Mouse (Mus musculus): ENCODE data around the gene Fhit. TPM values are rescaled to one million over a fixed set of nuclear protein-coding genes. Genes with fewer than 3 reads are reported as not detected.

The Fhit gene
- polyA plus RNA-seq (2014; fragmentation: Nextera tagmentation; extraction: Ambion mirVana) = 6.9 and 7.1 TPM in 2 replicates

DNA sequence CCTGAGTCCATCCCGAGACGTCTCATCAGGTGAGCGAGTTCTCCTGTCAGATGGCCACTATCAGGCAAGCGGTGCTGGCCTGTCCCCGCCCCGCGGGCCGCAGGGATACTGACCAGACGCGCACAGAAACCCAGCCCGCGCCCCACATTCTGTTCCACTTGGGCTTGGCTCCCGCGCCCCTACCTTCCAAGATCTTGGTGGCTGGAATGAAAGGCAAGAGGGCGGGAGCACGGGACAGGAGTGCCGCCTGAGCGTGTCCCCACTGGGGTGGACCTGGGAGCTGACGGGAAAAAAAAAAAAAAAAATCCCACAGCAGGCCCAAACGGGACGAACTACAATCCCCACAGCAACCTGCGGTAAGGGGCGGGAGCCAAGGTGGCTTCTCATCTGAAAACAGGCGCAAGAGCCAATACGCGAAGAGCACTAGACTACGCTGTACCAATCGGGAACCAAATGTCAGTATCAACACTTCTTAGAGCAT is at the start of gene Fhit:
TSS of gene Fhit (minus strand) at position 285 of the 481 bp plus-strand sequence.
- H3K36me3 ChIP-seq (ENCODE audit: control insufficient read depth, insufficient read depth, low read length) = no peaks in the 10 kb centered on the region
- H3K9me3 ChIP-seq (ENCODE audit: control insufficient read depth, low read length) = no peaks in the 10 kb centered on the region
- H3K9ac ChIP-seq (replicated peaks; ENCODE audit: low read depth, low read length) = peak within 1 kb of the TSS; percentile 65
- 0 out of 2 replicates have a peak, but pooled peaks cover 5% of the 10 kb centered on the region for H3K4me1 ChIP-seq (ENCODE audit: control insufficient read depth, insufficient read depth, low read length)
- peak; percentile 98 for ATAC-seq (ENCODE audit: low read depth)
- peak within 1 kb of the TSS; percentile 85 for H3K4me2 ChIP-seq (ENCODE audit: low read depth, low read length)
- peak within 1 kb of the TSS; percentile 59 for H3K4me3 ChIP-seq (ENCODE audit: low read depth, low read length)
- peak within 1 kb of the TSS; percentile 28; the same call in 1 of the 2 replicates for H3K27ac ChIP-seq (ENCODE audit: low read depth, low read length)
- H3K27me3 ChIP-seq (ENCODE audit: control insufficient read depth, insufficient read depth, low read length) = no peaks in the 10 kb centered on the region
- under 1% methylated on average over 28 of the region's 28 CpGs for WGBS

DNA sequence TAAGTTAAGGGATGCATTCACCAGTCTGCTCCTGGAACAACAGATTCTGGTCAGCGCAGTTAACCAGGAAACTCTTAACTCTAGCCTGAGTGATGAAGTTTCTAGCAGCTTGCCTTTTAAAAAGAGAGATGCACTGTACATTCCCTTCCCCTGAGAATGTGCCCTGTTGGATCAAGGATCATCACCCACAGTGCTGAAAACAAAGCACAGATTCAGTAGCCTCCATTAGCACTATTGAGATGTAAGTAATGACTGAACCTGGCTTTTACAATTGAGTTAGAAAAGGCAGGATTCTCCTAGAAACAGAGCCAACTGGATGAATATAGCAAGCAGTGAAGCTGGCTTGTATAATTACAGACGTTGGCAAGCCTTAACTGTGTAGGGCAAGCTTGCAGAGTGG is 45.0 kb upstream of the Fhit start:
- Histone ChIP-seq H3K4me1 (ENCODE audit: control insufficient read depth, insufficient read depth, low read length) (no peaks in the 10 kb centered on the region), H3K27me3 (ENCODE audit: control insufficient read depth, insufficient read depth, low read length) (no peaks in the 10 kb centered on the region), H3K4me2 (ENCODE audit: low read depth, low read length) (no peak overlapping the region), H3K9ac (replicated peaks; ENCODE audit: low read depth, low read length) (no peak overlapping the region), H3K27ac (ENCODE audit: low read depth, low read length) (no peak overlapping the region), H3K36me3 (ENCODE audit: control insufficient read depth, insufficient read depth, low read length) (no peaks in the 10 kb centered on the region), H3K4me3 (ENCODE audit: low read depth, low read length) (no peak overlapping the region), H3K9me3 (ENCODE audit: control insufficient read depth, low read length) (no peaks in the 10 kb centered on the region)
- 47% methylated on average over 2 of the region's 2 CpGs for WGBS
- ATAC-seq (ENCODE audit: low read depth) = no peak

DNA sequence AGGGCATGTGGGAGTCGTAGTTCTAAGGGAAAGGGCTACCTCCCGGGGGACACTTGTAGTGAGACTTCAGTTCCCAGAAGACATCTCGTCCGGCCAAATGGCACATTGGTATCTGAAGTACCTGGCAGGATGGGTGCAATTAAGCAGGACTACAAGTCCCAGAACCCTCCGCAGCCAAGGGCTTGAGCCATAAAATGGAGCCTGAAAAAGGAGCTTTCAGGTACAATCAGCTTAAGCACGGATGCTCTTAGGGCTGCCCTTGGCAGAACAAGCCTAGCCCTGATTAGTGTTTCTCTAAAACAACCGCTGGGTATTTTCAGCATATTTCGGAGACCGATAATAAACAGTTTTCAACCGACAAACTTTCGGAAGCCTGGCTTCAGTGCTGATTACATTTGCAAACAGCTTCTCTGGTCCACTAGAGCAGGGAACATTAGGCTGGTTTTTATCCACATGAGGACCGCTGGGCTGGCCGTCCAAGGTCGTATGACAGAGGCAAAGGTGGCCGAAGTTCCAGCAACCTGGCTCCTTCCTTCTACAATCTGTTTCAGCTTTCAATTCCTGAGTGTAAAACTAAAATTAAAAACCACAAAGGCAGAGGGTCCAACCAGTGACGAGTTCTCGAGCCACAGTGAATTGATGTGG is 907 bp downstream of the Fhit start:
- 7% methylated on average over 17 of the region's 17 CpGs for WGBS
- Histone ChIP-seq H3K27me3 (ENCODE audit: control insufficient read depth, insufficient read depth, low read length) (no peaks in the 10 kb centered on the region), H3K36me3 (ENCODE audit: control insufficient read depth, insufficient read depth, low read length) (no peaks in the 10 kb centered on the region), H3K4me1 (ENCODE audit: control insufficient read depth, insufficient read depth, low read length) (0 out of 2 replicates have a peak, but pooled peaks cover 5% of the 10 kb centered on the region), H3K9ac (replicated peaks; ENCODE audit: low read depth, low read length) (peak overlapping the region; percentile 47; the same call in 1 of the 2 replicates), H3K9me3 (ENCODE audit: control insufficient read depth, low read length) (no peaks in the 10 kb centered on the region), H3K27ac (ENCODE audit: low read depth, low read length) (no peak overlapping the region; the same call in 1 of the 2 replicates), H3K4me3 (ENCODE audit: low read depth, low read length) (peak overlapping the region; percentile 59), H3K4me2 (ENCODE audit: low read depth, low read length) (peak overlapping the region; percentile 85)
- peak; percentile 86 for ATAC-seq (ENCODE audit: low read depth)

DNA sequence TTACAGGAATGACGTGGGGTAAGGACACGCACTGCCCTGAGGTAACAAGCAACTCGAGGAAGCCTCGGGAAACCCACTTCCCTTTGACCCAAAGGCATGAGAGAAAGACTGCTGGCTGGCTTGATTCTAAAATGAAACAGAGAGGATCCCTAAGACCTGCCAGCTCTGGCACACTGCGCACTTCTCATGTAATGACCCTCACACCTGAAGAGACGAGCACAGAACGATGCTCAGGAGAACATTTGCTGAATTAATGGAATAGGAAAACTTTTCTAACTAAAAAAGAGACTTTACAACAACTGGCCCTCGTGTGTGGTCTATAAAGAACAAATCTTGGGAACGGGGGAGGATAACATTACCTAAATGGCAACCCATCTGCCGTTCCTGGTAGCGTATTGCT is 2.2 kb downstream of the Fhit start:
- Histone ChIP-seq H3K36me3 (ENCODE audit: control insufficient read depth, insufficient read depth, low read length) (no peaks in the 10 kb centered on the region), H3K9ac (replicated peaks; ENCODE audit: low read depth, low read length) (no peak overlapping the region), H3K4me2 (ENCODE audit: low read depth, low read length) (no peak overlapping the region), H3K27me3 (ENCODE audit: control insufficient read depth, insufficient read depth, low read length) (no peaks in the 10 kb centered on the region), H3K4me3 (ENCODE audit: low read depth, low read length) (no peak overlapping the region), H3K4me1 (ENCODE audit: control insufficient read depth, insufficient read depth, low read length) (0 out of 2 replicates have a peak, but pooled peaks cover 5% of the 10 kb centered on the region), H3K27ac (ENCODE audit: low read depth, low read length) (no peak overlapping the region), H3K9me3 (ENCODE audit: control insufficient read depth, low read length) (no peaks in the 10 kb centered on the region)
- WGBS = 88% methylated on average over 11 of the region's 11 CpGs
- no peak for ATAC-seq (ENCODE audit: low read depth)

DNA sequence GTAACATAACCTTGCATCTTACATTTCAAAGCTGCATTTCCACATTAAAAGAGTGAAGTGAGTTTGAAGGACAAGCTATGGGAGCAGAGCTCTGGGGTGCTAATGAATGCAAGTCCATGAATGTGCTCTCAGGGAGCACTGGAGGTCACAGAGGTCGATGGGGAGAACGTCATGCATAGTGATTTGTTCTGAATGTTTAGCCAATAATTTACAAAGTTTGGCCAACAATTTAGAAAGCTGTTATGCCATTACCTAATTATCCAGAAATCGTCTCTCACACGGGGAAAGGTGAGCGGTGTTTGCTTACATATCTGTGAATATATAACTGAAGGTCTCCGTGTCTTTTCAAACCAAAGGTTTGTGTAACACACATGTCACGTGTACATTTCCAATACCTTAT is 2.8 kb downstream of the Fhit start:
- no peak overlapping the region for H3K9ac ChIP-seq (replicated peaks; ENCODE audit: low read depth, low read length)
- H3K4me1 ChIP-seq (ENCODE audit: control insufficient read depth, insufficient read depth, low read length) = 0 out of 2 replicates have a peak, but pooled peaks cover 5% of the 10 kb centered on the region
- no peak for ATAC-seq (ENCODE audit: low read depth)
- H3K36me3 ChIP-seq (ENCODE audit: control insufficient read depth, insufficient read depth, low read length) = no peaks in the 10 kb centered on the region
- no peaks in the 10 kb centered on the region for H3K9me3 ChIP-seq (ENCODE audit: control insufficient read depth, low read length)
- no peak overlapping the region for H3K4me3 ChIP-seq (ENCODE audit: low read depth, low read length)
- no peaks in the 10 kb centered on the region for H3K27me3 ChIP-seq (ENCODE audit: control insufficient read depth, insufficient read depth, low read length)
- H3K4me2 ChIP-seq (ENCODE audit: low read depth, low read length) = no peak overlapping the region
- 83% methylated on average over 7 of the region's 7 CpGs for WGBS
- H3K27ac ChIP-seq (ENCODE audit: low read depth, low read length) = no peak overlapping the region

DNA sequence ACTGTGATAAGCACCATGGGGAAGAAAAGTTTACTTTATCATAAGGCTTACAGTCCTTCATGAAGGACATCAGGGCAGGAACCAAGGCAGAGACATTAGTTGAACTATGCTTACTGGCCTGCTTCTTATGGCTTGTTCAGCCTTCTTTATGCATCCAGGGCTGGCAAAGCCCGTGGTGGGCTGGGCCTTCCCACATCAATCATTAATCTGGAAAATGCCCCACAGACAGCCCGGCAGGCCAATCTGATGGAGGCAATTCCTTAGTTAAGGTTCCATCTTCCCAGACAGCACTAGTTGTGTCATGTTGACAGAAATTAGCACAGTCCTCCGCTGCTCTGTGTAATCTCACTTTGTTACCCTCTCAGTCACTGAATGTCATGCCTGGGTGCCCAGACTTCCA is 4.1 kb downstream of the Fhit start:
- WGBS = 85% methylated on average over 3 of the region's 3 CpGs
- H3K36me3 ChIP-seq (ENCODE audit: control insufficient read depth, insufficient read depth, low read length) = no peaks in the 10 kb centered on the region
- no peak overlapping the region for H3K27ac ChIP-seq (ENCODE audit: low read depth, low read length)
- H3K4me2 ChIP-seq (ENCODE audit: low read depth, low read length) = no peak overlapping the region
- no peaks in the 10 kb centered on the region for H3K9me3 ChIP-seq (ENCODE audit: control insufficient read depth, low read length)
- no peak overlapping the region for H3K9ac ChIP-seq (replicated peaks; ENCODE audit: low read depth, low read length)
- no peak overlapping the region for H3K4me3 ChIP-seq (ENCODE audit: low read depth, low read length)
- no peak for ATAC-seq (ENCODE audit: low read depth)
- no peaks in the 10 kb centered on the region for H3K27me3 ChIP-seq (ENCODE audit: control insufficient read depth, insufficient read depth, low read length)
- 0 out of 2 replicates have a peak, but pooled peaks cover 5% of the 10 kb centered on the region for H3K4me1 ChIP-seq (ENCODE audit: control insufficient read depth, insufficient read depth, low read length)

DNA sequence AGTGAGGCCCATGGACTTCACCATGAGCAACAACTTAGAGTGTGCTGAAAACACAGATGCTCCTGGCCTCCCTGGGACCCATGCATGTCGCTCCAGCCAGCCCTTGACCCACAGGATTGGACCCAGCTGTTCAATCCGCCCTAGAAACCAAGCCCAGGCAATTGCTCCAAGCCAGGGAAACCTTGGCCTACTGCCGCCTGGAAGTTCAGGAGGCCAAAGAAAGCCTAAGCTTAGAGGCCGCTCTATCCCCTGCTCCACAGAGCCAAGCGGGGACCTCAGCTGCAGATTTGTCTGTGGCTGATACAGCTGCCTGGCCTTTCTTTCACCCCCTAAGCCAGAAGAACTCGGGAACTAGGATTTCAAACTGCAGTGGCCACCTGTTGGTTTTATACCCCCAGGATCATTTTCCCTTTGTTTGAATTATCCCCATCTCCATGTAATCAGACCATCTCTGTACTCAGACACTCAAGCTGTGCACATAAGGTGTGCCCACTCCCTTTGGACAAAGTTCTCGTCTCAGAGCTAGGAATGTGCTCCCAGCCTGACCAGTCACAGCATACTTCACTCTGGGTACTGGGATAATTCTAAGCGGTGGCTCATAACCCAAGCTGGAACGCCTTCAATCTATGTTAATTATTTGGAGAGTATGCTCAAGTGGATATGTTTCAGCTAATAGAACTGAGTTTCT is 10.1 kb downstream of the Fhit start:
- no peak overlapping the region for H3K27ac ChIP-seq (ENCODE audit: low read depth, low read length)
- H3K9ac ChIP-seq (replicated peaks; ENCODE audit: low read depth, low read length) = no peak overlapping the region
- WGBS = 79% methylated on average over 9 of the region's 9 CpGs
- no peak overlapping the region for H3K4me3 ChIP-seq (ENCODE audit: low read depth, low read length)
- H3K9me3 ChIP-seq (ENCODE audit: control insufficient read depth, low read length) = no peaks in the 10 kb centered on the region
- no peaks in the 10 kb centered on the region for H3K27me3 ChIP-seq (ENCODE audit: control insufficient read depth, insufficient read depth, low read length)
- no peaks in the 10 kb centered on the region for H3K4me1 ChIP-seq (ENCODE audit: control insufficient read depth, insufficient read depth, low read length)
- no peaks in the 10 kb centered on the region for H3K36me3 ChIP-seq (ENCODE audit: control insufficient read depth, insufficient read depth, low read length)
- no peak for ATAC-seq (ENCODE audit: low read depth)
- no peak overlapping the region for H3K4me2 ChIP-seq (ENCODE audit: low read depth, low read length)

DNA sequence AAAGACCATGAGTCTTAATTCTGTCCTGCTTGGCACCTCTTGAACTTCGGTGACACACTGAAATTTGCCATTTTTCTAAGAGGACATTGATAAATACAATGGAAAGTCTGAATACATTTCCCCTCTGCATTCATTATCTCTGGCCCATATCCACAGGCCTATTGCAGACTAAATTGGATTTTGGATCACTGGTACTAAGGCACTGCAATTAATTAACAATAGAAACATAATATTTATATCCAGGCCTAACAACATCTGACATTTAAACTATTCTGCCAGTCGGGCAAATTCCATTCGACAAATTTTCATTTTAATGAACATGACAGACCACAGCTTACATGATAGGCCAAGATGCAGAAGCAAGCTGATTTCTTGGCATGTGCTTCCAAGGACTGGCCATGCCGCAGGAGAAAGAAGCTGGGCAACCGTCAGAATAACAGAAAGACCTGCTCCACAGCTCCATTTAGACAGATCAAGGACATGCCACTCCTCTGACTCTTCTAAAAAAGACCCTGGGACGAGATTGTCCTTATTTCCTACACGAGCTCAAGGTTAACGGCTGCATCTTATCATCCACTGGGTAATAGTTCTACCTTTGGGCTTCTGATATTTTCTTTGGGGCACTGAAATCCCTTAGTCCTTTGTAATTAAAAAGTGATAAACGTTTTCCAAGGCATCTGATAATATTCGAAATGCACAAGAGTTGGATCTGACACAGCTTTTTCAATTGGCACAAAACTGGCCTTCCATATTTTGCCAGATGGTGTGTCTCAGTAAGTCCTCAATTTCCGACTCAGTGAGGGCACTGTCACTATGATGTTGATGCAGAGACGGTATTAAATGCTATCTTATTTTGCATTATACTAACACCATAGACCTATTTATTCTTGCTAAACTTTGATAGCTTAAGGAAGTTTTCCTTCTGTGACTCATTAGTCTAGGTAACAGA is 27.8 kb downstream of the Fhit start:
- Histone ChIP-seq H3K36me3 (ENCODE audit: control insufficient read depth, insufficient read depth, low read length) (no peaks in the 10 kb centered on the region), H3K9ac (replicated peaks; ENCODE audit: low read depth, low read length) (no peak overlapping the region), H3K4me3 (ENCODE audit: low read depth, low read length) (no peak overlapping the region), H3K27ac (ENCODE audit: low read depth, low read length) (no peak overlapping the region), H3K27me3 (ENCODE audit: control insufficient read depth, insufficient read depth, low read length) (no peaks in the 10 kb centered on the region), H3K9me3 (ENCODE audit: control insufficient read depth, low read length) (no peaks in the 10 kb centered on the region), H3K4me2 (ENCODE audit: low read depth, low read length) (no peak overlapping the region), H3K4me1 (ENCODE audit: control insufficient read depth, insufficient read depth, low read length) (no peaks in the 10 kb centered on the region)
- WGBS = 85% methylated on average over 12 of the region's 12 CpGs
- ATAC-seq (ENCODE audit: low read depth) = no peak
